Mouse (Mus musculus): ENCODE results near the gene Krtcap3.

Krtcap3 gene

DNA sequence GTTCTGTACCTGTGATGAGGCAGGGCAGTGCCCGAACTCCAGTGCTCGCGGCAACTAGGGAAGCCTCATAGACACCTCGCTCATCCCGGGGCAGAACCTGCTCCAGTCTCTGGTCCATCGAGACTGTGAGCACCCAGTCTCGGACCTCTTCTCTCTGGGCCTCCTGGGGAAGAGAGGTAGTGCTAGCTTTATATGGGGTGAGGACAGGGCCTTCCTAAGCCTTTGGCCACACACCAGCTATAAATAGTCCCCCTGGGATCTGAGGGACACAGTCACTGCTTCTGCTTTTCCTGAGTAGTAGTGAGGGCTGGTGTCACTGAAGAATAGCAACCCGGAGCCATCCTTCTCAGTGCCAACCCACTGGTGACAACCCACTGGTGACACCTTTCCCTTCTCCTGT, 2.3 kb downstream of the Krtcap3 start:
- DNase-seq, result no peak

- DNase-seq, result peak; percentile 29 to 32
Measured at GRCm38 (mm10) chr5:31254452-31254851, 3.0 kb downstream of the Krtcap3 start.

DNA sequence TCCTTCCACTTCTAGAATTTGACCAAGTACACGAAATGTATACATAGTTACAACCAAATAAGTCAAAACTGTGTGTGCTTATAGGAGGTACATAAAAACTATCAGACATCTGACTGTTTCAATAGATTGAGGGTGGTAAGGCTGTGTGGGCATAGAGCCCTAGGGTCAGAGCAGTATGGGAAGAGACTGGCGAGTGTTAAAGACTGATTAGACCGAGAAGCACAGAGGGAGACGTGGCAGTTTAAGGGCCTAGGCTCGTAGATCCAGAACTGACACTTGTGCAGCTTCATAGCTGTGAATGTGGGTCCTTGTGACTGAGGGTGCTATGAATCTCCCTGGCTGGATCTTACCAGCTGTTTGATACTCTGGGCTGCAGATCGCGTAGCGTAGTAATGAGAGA, 3.4 kb downstream of the Krtcap3 start:
- no peak for DNase-seq

GRCm38 (mm10) chr5:31255381-31255780, 3.9 kb downstream of the Krtcap3 start:
- no peak for DNase-seq

GRCm38 (mm10) chr5:31255971-31256370, 4.5 kb downstream of the Krtcap3 start:
- no peak for DNase-seq

- DNase-seq, result no peak
Measured at GRCm38 (mm10) chr5:31257616-31258015, 6.1 kb downstream of the Krtcap3 start.

GRCm38 (mm10) chr5:31266101-31266500, 14.6 kb downstream of the Krtcap3 start:
- DNase-seq, result no peak

- DNase-seq, result peak in 1 of 2 experiments; percentile 9
Measured at GRCm38 (mm10) chr5:31267686-31268085, 16.2 kb downstream of the Krtcap3 start.

DNA sequence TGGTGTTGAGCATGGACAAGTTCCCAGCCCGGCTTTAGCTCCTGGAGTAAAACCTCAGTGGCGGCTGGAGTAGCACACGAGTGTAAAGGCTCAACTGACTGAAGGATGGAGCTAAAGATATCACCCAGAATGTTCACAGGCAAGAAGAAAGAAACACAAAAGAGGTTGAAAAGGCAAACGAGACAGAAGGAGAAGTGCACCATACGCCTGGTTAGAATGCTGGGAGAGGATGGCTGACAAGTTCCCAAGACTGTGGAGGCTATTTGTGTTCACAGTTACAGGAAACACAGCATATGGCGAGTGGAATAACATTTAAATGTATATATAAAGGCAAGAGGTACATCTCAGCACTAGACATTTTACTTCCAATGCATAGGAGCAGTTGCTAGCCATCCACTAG, 21.5 kb downstream of the Krtcap3 start:
- no peak for DNase-seq

DNA sequence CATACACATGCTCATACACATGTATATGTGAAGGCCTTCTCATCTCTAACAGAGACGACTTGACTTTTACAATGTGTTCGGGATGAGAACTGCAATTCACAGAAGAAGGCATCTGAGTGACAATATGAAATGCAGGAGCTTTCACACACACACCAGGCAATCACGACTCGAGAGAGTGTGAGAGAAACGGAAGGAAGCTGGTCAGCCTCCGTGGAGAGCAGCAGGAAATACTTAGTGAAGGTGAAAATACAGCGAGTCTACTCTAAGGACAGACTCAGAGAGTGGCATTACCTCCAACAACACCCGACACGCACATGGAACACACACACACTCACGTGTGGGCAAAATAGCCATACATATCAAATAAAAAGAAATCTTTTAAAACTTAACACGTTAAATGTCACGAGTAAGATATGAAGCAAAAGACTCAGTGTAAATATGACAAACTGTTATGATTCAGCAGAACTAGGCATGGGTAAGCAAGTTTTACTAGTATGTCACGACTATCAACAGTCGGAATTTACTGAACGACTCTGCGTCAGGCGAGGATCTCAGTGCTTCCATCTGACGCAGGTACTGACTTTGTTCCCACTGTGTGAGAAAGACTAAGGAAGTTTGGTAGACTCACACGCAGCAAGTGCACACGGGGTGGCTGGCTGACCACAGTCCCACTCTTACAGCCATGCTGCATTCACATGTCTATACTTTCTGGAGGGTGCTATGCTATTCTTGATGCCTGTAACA, 27.9 kb downstream of the Krtcap3 start:
- DNase-seq, result no peak

- DNase-seq, result no peak
Measured at GRCm38 (mm10) chr5:31288225-31288624, 36.7 kb downstream of the Krtcap3 start.

- DNase-seq, result no peak
Measured at GRCm38 (mm10) chr5:31288655-31289054, 37.2 kb downstream of the Krtcap3 start.

DNA sequence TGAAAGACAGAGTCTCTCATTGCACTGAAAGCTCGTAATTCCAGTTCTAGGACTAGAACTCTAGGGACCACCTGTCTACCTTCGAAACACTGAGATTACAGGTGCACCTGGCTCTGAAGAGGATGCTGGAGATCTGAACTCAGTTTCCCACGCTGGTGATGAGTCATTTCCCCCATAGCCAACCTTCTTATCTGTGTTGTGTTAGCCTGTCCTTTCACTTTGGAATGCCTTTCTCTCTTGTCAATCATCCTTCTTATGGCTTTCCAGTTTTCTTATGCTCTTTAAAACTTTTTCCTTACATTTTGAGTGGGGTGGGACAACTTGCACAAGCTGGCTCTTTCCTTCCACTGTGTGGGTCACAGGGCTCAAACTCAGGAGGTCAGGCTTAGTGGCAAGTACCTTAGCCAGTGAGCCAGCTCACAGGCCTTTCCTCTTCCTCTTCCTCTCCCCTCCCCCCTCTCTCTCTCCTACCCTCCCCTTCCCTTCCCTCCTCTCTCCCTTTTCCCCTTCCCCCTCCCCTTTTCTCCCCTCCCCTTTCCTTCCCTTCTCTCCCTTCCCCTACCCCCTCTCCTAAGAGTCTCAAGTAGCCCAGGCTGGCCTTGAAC, 38.2 kb downstream of the Krtcap3 start:
- DNase-seq, result no peak

GRCm38 (mm10) chr5:31290521-31291360, 39.2 kb downstream of the Krtcap3 start, which contains the start of gene Ift172:
Gene Ift172, minus strand, starts transcription at chr5:31291116.
- DNase-seq, result peak; percentile 97

DNA sequence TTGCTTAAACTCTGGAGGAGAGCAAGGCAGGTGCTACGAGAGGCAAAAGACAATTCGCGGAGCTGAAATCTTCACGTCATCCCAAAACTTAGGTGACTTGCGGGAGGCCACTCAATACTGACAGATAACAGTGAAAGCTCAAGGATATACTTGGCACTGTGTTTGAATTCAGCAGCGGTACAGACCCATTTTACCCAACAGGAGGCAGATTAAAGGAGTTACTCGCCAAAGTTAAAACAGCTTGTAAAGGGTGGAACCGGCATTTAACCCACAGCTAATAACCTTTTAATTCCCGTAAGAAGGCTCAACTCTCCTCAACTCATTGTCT, 39.8 kb downstream of the Krtcap3 start:
- DNase-seq, result no peak

GRCm38 (mm10) chr5:31294964-31295605, 43.6 kb downstream of the Krtcap3 start:
- no peak for DNase-seq

DNA sequence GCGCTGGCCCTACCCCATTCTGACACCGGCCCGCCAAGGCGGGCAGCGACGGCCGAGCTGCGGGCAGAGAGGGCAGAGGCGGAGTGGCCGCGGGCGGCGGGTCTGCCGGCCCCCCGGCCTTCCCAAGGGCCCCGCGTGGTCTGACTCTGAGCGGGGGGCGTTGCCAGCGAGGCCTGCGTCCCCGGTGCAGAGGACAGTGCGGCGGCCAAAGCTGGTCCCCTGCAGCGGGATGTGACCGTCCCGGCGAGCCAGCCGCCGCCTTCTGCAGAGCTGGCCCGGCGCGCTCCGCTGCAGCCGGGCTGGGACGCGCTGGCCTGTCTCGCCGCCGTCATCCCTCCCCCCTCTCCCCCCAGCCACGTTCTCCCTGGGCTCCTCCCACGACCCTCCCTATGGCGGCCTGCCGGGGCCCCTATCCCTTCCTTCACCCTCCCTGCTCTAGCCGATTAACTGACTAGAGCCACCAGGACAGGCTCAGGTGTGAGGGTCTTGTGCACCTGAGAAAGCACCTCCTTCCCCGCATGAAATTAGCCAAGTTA, 44.2 kb downstream of the Krtcap3 start, which contains the start of gene Fndc4:
Gene Fndc4, minus strand, starts transcription at position 475 of the 536 bp plus-strand sequence.
- no peak for DNase-seq

DNA sequence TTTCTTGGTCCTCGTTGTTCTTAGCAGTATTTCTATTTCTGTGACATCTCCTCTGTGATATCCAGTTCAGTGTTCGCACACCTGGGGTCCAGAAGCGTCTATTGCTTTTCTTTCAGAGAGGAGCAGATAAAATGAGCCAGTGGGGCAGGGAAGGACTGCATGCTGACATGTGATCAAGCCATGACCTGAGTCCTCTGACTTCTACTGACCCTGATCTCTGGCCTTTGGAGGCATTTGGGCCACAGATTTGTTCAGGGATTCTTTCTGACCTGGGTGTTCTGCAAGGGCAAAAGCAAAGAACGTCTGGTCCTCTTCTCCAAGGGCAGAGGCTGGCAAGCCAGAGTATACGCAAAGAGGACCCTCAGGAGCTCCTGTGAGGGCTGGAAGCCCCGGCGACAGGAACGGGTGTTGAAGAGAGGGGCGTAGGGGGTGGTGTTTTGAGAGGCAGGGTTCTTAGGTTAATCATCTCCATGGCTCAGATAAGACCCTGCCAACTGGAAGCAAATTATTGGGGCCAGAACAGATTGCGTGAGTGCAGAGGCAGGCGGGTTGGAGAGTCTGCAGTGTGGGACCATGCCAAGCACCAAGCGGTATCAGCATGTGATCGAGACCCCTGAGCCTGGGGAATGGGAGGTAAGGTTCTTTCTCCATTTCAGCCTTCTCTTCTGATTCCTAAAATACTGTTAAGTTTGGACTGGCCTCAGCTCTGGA, 45.7 kb downstream of the Krtcap3 start, which contains the start of gene Gckr:
Gene Gckr, plus strand, starts transcription at position 397 of the 711 bp plus-strand sequence.
- DNase-seq, result no peak

DNA sequence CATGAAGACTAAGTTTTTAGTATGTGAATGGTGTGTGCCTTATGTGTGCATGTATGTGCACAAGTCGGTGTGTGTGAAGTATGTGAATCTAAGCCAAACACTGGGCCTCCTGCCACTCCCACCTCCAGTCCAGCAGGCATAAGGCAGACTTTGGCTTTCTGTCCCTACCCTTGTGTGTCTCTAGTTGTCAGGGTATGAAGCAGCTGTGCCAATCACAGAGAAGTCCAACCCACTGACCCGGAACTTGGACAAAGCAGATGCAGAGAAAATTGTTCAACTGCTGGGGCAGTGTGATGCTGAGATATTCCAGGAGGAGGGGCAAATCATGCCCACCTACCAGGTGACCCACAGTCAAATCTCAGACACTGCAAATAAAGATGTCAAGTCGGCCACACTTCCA, 46.5 kb downstream of the Krtcap3 start:
- DNase-seq, result peak in 1 of 2 experiments; percentile 13

GRCm38 (mm10) chr5:31298486-31298885, 47.0 kb downstream of the Krtcap3 start:
- no peak for DNase-seq

GRCm38 (mm10) chr5:31301866-31302265, 50.4 kb downstream of the Krtcap3 start:
- no peak for DNase-seq
